Mouse (Mus musculus) spleen, adult 2 months (tissue): ENCODE measurements around the gene Grm7.

Experiments used
- CTCF ChIP-seq: fragments of 200-500 bp; IDR thresholded peaks from 2 replicates; pipeline ENCODE4 v1.5.1; 2011; ENCODE audit warnings: mild to moderate bottlenecking, inconsistent platforms; ENCODE audit not compliant: insufficient read depth, insufficient read length, insufficient replicate concordance; ENCODE audit errors: extremely low read depth
- POLR2A ChIP-seq: fragments of 200-500 bp; IDR thresholded peaks from 2 replicates; pipeline ENCODE4 v1.6.1; 2011; ENCODE audit warnings: low read depth, low read length, inconsistent platforms

- TF ChIP-seq CTCF (no peak), POLR2A (no peak)
Observed at GRCm38 (mm10) chr6:110668447-110668846, 23.1 kb downstream of the Grm7 start.
